Mouse (Mus musculus): ENCODE data around the gene D11Wsu47e.

GRCm38 (mm10) chr11:113709731-113710256 is 25.6 kb downstream of the D11Wsu47e start, which contains the start of gene Cpsf4l:
- TF ChIP-seq POLR2A (IDR thresholded peaks at IDR 0.05; ENCODE audit: low read depth, low read length), result no peak
- no peak for TF ChIP-seq CTCF (IDR thresholded peaks at IDR 0.05; ENCODE audit: extremely low read depth, insufficient read depth, insufficient read length, insufficient replicate concordance)
